Mouse (Mus musculus) gastrocnemius, postnatal 25 days (tissue): ENCODE data around the gene Llgl2. TPM values are rescaled to one million over a fixed set of nuclear protein-coding genes. Genes with fewer than 3 reads are reported as not detected.

ENCODE experiments used
- DNase-seq: peaks from one replicate; pipeline ENCODE4 v3.0.0; 2022
- microRNA-seq, 2 experiments: library from miRNA; unstranded; fragments of <30 nt; microRNA quantifications; one replicate each; pipeline ENCODE4 v1.2.0; 2021; ENCODE audit warnings: borderline replicate concordance in 2 of 2
- total RNA-seq, 2 experiments: library from RNA; stranded (reverse); gene quantifications; 1 replicate in 1 of 2; 2 replicates in 1 of 2; pipeline ENCODE4 v1.2.3; 2021

Llgl2 gene
- total RNA-seq, 2 experiments from 2014 or later, result 7.8 to 9.0 TPM

DNA sequence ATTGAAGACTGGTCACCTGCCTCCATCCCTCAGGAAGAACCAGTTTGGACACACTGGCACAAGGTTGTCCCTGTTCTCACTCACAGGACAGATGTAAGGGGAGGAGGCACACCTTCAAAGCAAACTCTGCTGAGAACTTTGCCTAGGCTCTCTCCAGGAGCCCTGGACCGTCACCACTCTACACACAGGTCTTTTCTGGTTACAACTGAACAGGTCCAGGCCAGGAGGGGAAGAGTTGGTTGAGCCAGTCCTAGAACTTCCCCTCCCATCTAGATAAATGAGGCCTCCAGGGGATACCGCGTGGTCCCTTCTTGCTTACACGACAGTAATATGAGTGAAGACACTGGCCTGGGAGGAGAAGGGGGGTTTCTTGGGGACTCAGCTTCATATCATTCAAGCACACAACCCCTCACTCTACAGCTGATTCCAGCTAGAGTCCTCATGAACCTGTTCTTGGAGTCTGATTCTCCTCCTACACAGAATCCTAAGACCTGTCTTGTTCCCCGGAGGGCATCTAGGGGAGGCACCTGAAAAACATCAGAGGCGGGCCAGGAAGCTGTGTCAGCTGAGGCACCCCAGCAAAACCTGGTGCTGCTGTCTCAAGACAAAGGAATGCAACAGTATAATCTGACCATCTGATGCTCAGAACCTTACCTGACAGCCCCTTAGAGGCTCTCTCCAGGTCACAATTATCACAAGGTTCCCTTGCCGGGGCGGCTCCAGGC, 80.5 kb downstream of the Llgl2 start:
- no peak for DNase-seq

Small RNAs within 50 kb of the gene (microRNA-seq; reads per million reads assigned to microRNA genes)
- gene Mir5621, result 0 to 0.53 reads per million in 2 experiments

Other genes with a start within 250 kb of the Llgl2 start
- 10 to 100 TPM; 62.2 to 67.5 TPM for gene Mrps7, start 220.1 kb upstream of the Llgl2 start, total RNA-seq
- gene Gga3, start 220.0 kb upstream of the Llgl2 start, total RNA-seq, result 10 to 100 TPM; 10.8 to 12.5 TPM
- 10 to 100 TPM; 35.1 to 54.4 TPM for gene Mif4gd, start 211.1 kb upstream of the Llgl2 start, total RNA-seq
- gene Slc25a19, start 195.8 kb upstream of the Llgl2 start, total RNA-seq, result 10 to 100 TPM; 44.7 to 58.7 TPM
- gene Grb2, start 115.5 kb upstream of the Llgl2 start, total RNA-seq, result 10 to 100 TPM; 56.5 to 58.2 TPM
- 10 to 100 TPM; 68.5 to 72.2 TPM for gene Tmem94, start 58.6 kb upstream of the Llgl2 start, total RNA-seq
- gene Caskin2, start 10.4 kb upstream of the Llgl2 start, total RNA-seq, result 10 to 100 TPM; 13.7 to 13.9 TPM
- 1 to 10 TPM; 3.2 to 7.5 TPM for gene Tsen54, start 9.3 kb upstream of the Llgl2 start, total RNA-seq
- gene Myo15b, start 34.4 kb downstream of the Llgl2 start, total RNA-seq, result not detected
- 1 to 10 TPM in 1 of 2 experiments, under 1 TPM in 1; 0.51 to 1.9 TPM for gene Smim5, start 75.9 kb downstream of the Llgl2 start, total RNA-seq
- gene Smim6, start 88.0 kb downstream of the Llgl2 start, total RNA-seq, result not detected
- 10 to 100 TPM in 1 of 2 experiments, 1 to 10 TPM in 1; 9.4 to 14.5 TPM for gene Sap30bp, start 109.2 kb downstream of the Llgl2 start, total RNA-seq
- gene Recql5, start 109.4 kb downstream of the Llgl2 start, total RNA-seq, result 1 to 10 TPM; 4.9 to 6.8 TPM
- 1 to 10 TPM; 4.2 to 4.5 TPM for gene Itgb4, start 150.7 kb downstream of the Llgl2 start, total RNA-seq
- gene Galk1, start 188.7 kb downstream of the Llgl2 start, total RNA-seq, result 1 to 10 TPM; 3.6 to 4.3 TPM
- gene H3f3b, start 203.9 kb downstream of the Llgl2 start, total RNA-seq, result 10 to 100 TPM; 65.8 to 68.4 TPM
- 1 to 10 TPM; 6.1 to 6.6 TPM for gene Unk, start 206.3 kb downstream of the Llgl2 start, total RNA-seq